ENCODE assay signal across 12 mouse cellular contexts in genomic region chr17:12734205-12734857, GRCm38 (mm10). TPM values are rescaled to one million over a fixed set of nuclear protein-coding genes. Genes with fewer than 3 reads are reported as not detected.
DNase-seq lines count a peak whose midpoint lies in the region; ATAC-seq lines count a peak whose summit lies in the region.
"Had no signal": no experiment of that assay in that cellular context is flagged by ENCODE, and none has a peak within 500 bp of the region (broad histone marks: within the 10 kb centered on the region; RNA-seq: fewer than 3 reads in every experiment).

No protein-coding gene starts in this region.

- H3K4me2 ChIP-seq in neural tube, embryonic 13.5 days, result 0 out of 2 replicates have a peak overlapping the region, but pooled peaks have one; percentile 5
- H3K4me2 ChIP-seq: midbrain, embryonic 12.5 days had no signal

- H3K36me3 ChIP-seq in neural tube, embryonic 13.5 days, result peaks cover 68% of the 10 kb centered on the region
- peaks cover 91% of the 10 kb centered on the region for H3K36me3 ChIP-seq in limb, embryonic 10.5 days

- no peak overlapping the region for H3K9ac ChIP-seq in neural tube, embryonic 13.5 days
- H3K9ac ChIP-seq: midbrain, embryonic 12.5 days had no signal

- no peak overlapping the region for H3K4me3 ChIP-seq in neural tube, embryonic 13.5 days
- peak overlapping the region; percentile 30 for H3K4me3 ChIP-seq in limb, embryonic 10.5 days
- H3K4me3 ChIP-seq: midbrain, embryonic 12.5 days had no signal

- H3K27ac ChIP-seq in neural tube, embryonic 13.5 days (replicated peaks), result no peak overlapping the region; the same call in 1 of the 2 replicates
- H3K27ac ChIP-seq in limb, embryonic 10.5 days, result peak overlapping the region; percentile 83
- H3K27ac ChIP-seq: midbrain, embryonic 12.5 days had no signal

- WGBS in neural tube, embryonic 13.5 days, result 50% methylated on average over 12 of the region's 12 CpGs
- WGBS in limb, embryonic 10.5 days, result 32% methylated on average over 12 of the region's 12 CpGs

- DNase-seq in heart, adult 11 months, result peak; percentile 97
- DNase-seq in heart, adult 8-10 months (ENCODE audit: low spot score), result no peak
- DNase-seq in neural tube, embryonic 10.5 days (ENCODE audit: extremely low spot score, low spot score), result no peak
- no peak for DNase-seq in limb, embryonic 10.5 days (ENCODE audit: low spot score)
- DNase-seq in adrenal gland, adult 8-10 months, result no peak
- DNase-seq in retina, postnatal 1 day, result no peak
- DNase-seq: left cerebral cortex, postnatal 4 days had no signal

- H3K27me3 ChIP-seq in neural tube, embryonic 13.5 days, result no peaks in the 10 kb centered on the region
- H3K27me3 ChIP-seq in limb, embryonic 10.5 days (ENCODE audit: low read depth, poor library complexity, severe bottlenecking), result no peaks in the 10 kb centered on the region
- H3K27me3 ChIP-seq: midbrain, embryonic 12.5 days had no signal

- no peak for ATAC-seq in neural tube, embryonic 13.5 days (ENCODE audit: low read depth)
- no peak for ATAC-seq in inflammation-experienced regulatory T-cells, adult 6 months

- H3K9me3 ChIP-seq in neural tube, embryonic 13.5 days, result no peaks in the 10 kb centered on the region
- H3K9me3 ChIP-seq in limb, embryonic 10.5 days (replicated peaks), result no peaks in the 10 kb centered on the region
- H3K9me3 ChIP-seq: midbrain, embryonic 12.5 days had no signal

- H3K4me1 ChIP-seq in neural tube, embryonic 13.5 days (replicated peaks), result 0 out of 2 replicates have a peak, but pooled peaks cover 8% of the 10 kb centered on the region
- H3K4me1 ChIP-seq in limb, embryonic 10.5 days, result peaks cover 51% of the 10 kb centered on the region
- H3K4me1 ChIP-seq: midbrain, embryonic 12.5 days had no signal

RNA-seq across cellular contexts. Expression of gene Igf2r, which starts 35.1 kb away (rescaled TPM):
- total RNA-seq in heart, adult 8-10 months (2022), result 100 to 1,000 TPM; 103 to 124 (median 118) TPM
- polyA plus RNA-seq in neural tube, embryonic 13.5 days (2015; fragmentation: Nextera tagmentation; extraction: Ambion mirVana), result 11.5 and 13.4 TPM in 2 replicates
- 30.3 and 35.6 TPM in 2 replicates for polyA plus RNA-seq in limb, embryonic 10.5 days (2016; fragmentation: Nextera tagmentation; extraction: Ambion mirVana)
- total RNA-seq in adrenal gland, adult 8-10 months (2022), result 10 to 100 TPM; 75.7 to 93.3 (median 83.9) TPM
- 10 to 100 TPM; 14.8 to 40.1 (median 36.0) TPM for polyA plus RNA-seq in inflammation-experienced regulatory T-cells, adult 6 months (2017; shearing (Covaris generic))

RNA-seq across cellular contexts. Expression of gene Slc22a1, which starts 58.7 kb away (rescaled TPM):
- 10 to 100 TPM in 3 of 4 experiments, 1 to 10 TPM in 1; 9.5 to 26.9 (median 14.3) TPM for total RNA-seq in heart, adult 8-10 months (2022)
- polyA plus RNA-seq in neural tube, embryonic 13.5 days (2015; fragmentation: Nextera tagmentation; extraction: Ambion mirVana), result not detected in 2 replicates
- polyA plus RNA-seq in limb, embryonic 10.5 days (2016; fragmentation: Nextera tagmentation; extraction: Ambion mirVana), result not detected in 2 replicates
- under 1 TPM in 3 of 4 experiments, not detected in 1; 0.23 to 0.37 (median 0.30) TPM for total RNA-seq in adrenal gland, adult 8-10 months (2022)
- polyA plus RNA-seq in inflammation-experienced regulatory T-cells, adult 6 months (2017; shearing (Covaris generic)), result 1 to 10 TPM in 1 of 3 experiments, under 1 TPM in 1, not detected in 1; 0.82 to 1.9 TPM
- total RNA-seq: common myeloid progenitor, adult 5-6 weeks had no signal
- polyA plus RNA-seq: midbrain, embryonic 12.5 days; testis, adult 2 months had no signal
